Mouse (Mus musculus) lung, postnatal 0 days (tissue): ENCODE results near the gene Foxp3. TPM values are rescaled to one million over a fixed set of nuclear protein-coding genes. Genes with fewer than 3 reads are reported as not detected.

Experiments
- ATAC-seq: fragments of 200-750 bp; cut with Nextera tagmentation; 2 replicates; pipeline ENCODE4 v1.8.0; 2017; ENCODE audit warnings: moderate library complexity
- DNase-seq: peaks from one replicate; pipeline ENCODE4 v3.0.0-alpha.2; 2016; ENCODE audit warnings: low spot score
- H3K27ac ChIP-seq: fragments of 300-500 bp; sonication (generic); 2 replicates; pipeline ENCODE4 v1.5.1; 2014; ENCODE audit warnings: antibody characterized with exemption, mild to moderate bottlenecking, low read length, mixed read lengths
- H3K27me3 ChIP-seq: fragments of 300-500 bp; sonication (generic); replicated peaks from 2 replicates; pipeline ENCODE4 v1.6.1; 2014; ENCODE audit warnings: low read length, mixed read lengths; ENCODE audit not compliant: insufficient read depth
- H3K36me3 ChIP-seq: fragments of 300-500 bp; sonication (generic); 2 replicates; pipeline ENCODE4 v1.6.1; 2014; ENCODE audit warnings: low read length, mixed read lengths; ENCODE audit not compliant: insufficient read depth
- H3K4me1 ChIP-seq: fragments of 300-500 bp; sonication (generic); 2 replicates; pipeline ENCODE4 v1.6.1; 2014; ENCODE audit warnings: antibody characterized with exemption, low read depth, low read length, mixed read lengths; ENCODE audit not compliant: insufficient read depth
- H3K4me2 ChIP-seq: fragments of 300-500 bp; sonication (generic); replicated peaks from 2 replicates; pipeline ENCODE4 v1.6.1; 2014; ENCODE audit warnings: low read depth, mild to moderate bottlenecking, low read length, moderate library complexity, mixed read lengths
- H3K4me3 ChIP-seq: fragments of 300-500 bp; sonication (generic); 2 replicates; pipeline ENCODE4 v1.5.1; 2014; ENCODE audit warnings: low read depth, low read length
- H3K9ac ChIP-seq: fragments of 300-500 bp; sonication (generic); replicated peaks from 2 replicates; pipeline ENCODE4 v1.6.1; 2014; ENCODE audit warnings: low read depth, mild to moderate bottlenecking
- H3K9me3 ChIP-seq: fragments of 300-500 bp; sonication (generic); 2 replicates; pipeline ENCODE4 v1.6.1; 2016; ENCODE audit warnings: low read length, mixed read lengths
- CTCF ChIP-seq: IDR thresholded peaks from 2 replicates; pipeline ENCODE4 v1.5.1; 2016; ENCODE audit warnings: antibody characterized with exemption, mild to moderate bottlenecking
- EP300 ChIP-seq: IDR thresholded peaks from 2 replicates; pipeline ENCODE4 v1.6.1; 2016; ENCODE audit warnings: antibody characterized with exemption, mild to moderate bottlenecking, control low read depth
- WGBS: fragments of 180-500 bp; shearing (Covaris S2); extraction: QIAGEN DNeasy Blood & Tissue Kit; methylation state at CpG from one replicate; pipeline ENCODE4 v1.1.7; 2014; 5-methylcytosine and 5-hydroxymethylcytosine counted together
- polyA plus RNA-seq: library from polyadenylated mRNA; unstranded; fragments of >200 nt; fragmentation: Nextera tagmentation; extraction: Ambion mirVana; gene quantifications from 2 replicates; pipeline ENCODE4 v1.2.1, GENCODE M21; 2015

The Foxp3 gene
- polyA plus RNA-seq, 1 experiment from 2014 or later: 0.20 TPM

DNA sequence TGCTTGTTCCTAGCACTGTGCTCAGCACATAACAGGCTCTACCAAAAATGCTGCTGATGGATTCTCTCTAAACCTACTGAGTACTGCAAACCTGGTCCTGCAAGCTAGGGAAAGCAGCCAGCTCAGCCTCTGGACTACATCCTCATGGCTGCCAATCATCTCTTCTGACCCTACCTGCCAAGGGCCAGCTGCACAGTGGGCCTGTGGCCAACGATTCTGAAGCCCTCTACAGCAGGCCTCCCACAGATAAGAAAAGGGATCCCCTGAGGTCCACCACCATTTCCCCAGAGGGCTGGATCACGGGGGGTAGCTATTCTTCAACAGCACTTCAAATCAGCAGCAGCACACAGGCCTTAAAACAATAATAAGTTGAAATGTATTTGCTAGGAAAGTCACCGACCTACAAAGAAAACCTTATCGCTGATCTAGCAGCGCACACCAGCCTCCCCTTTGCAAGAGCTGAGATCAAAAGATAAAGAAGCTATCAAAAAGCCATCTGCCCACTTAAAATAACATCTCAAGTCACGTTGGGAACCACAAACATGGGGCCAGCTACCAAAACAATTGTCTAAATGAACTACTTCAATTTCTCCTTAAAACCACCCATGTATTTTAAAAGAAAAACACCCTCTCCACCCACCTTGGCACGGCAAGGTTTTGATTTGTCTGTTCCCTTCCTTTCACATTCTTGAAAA is 2.8 kb upstream of the Foxp3 start:
- no peaks in the 10 kb centered on the region for H3K36me3 ChIP-seq
- DNase-seq (no peak), ATAC-seq (no peak)
- no peaks in the 10 kb centered on the region for H3K9me3 ChIP-seq
- WGBS: 42% methylated on average over 7 of the region's 7 CpGs
- H3K27ac ChIP-seq: no peak overlapping the region
- no peaks in the 10 kb centered on the region for H3K27me3 ChIP-seq
- no peak for TF ChIP-seq EP300
- TF ChIP-seq CTCF: no peak
- H3K4me1 ChIP-seq: no peaks in the 10 kb centered on the region
- H3K9ac ChIP-seq: no peak overlapping the region
- no peak overlapping the region for H3K4me3 ChIP-seq
- H3K4me2 ChIP-seq: no peak overlapping the region

GRCm38 (mm10) chrX:7571565-7572136 is 1.8 kb upstream of the Foxp3 start:
- no peak for TF ChIP-seq EP300
- Histone ChIP-seq H3K4me2 (no peak overlapping the region), H3K4me3 (no peak overlapping the region), H3K9ac (no peak overlapping the region), H3K36me3 (no peaks in the 10 kb centered on the region), H3K9me3 (no peaks in the 10 kb centered on the region), H3K27ac (no peak overlapping the region), H3K4me1 (no peaks in the 10 kb centered on the region), H3K27me3 (no peaks in the 10 kb centered on the region)
- 81% methylated on average over 9 of the region's 9 CpGs for WGBS
- DNase-seq (no peak), ATAC-seq (no peak)

GRCm38 (mm10) chrX:7572466-7572865 is 978 bp upstream of the Foxp3 start:
- Histone ChIP-seq H3K9ac (no peak overlapping the region), H3K27ac (no peak overlapping the region), H3K4me2 (no peak overlapping the region), H3K4me1 (no peaks in the 10 kb centered on the region), H3K27me3 (no peaks in the 10 kb centered on the region), H3K9me3 (no peaks in the 10 kb centered on the region), H3K4me3 (no peak overlapping the region), H3K36me3 (no peaks in the 10 kb centered on the region)
- WGBS: 67% methylated on average over 10 of the region's 10 CpGs
- DNase-seq: no peak
- no peak for ATAC-seq
- TF ChIP-seq EP300: no peak
- TF ChIP-seq CTCF: no peak

DNA sequence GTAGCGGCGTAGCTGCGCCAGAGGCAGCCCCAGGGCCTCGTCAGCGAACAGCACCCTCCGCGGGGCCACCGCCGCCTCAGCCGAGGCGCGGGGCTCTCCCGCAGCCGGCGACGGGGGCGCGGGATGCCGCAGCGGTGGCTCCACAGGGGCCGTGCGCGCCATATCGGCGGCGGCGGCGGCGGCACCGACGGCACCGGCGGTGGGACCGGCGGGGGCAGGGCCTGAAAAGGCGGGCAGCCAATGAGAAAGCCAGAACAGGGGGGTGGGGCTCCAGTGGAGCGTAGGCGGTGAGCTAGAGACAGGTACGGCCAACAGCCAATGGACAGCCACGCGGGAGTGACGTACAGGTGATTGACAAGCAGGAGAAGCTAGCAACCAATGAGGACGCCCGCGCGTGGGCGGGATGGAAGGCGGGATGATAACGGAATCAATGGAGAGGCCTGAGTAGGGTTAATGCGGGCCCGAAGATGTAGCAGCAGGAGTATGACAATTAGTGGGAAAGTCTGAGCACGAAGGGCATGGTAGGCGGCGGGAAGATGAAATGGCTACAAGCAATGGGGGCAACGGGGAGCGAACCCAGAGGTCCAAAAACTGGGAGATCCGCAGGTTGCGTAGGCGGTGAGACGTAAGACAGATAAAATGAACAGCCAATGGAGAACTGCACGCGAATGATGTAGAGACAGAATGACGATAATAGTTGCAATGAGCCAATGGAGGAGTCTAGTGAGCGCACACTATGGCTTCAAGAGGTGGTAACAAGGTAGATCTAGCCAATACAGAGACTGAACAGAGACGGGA is 842 bp downstream of the Foxp3 start, which contains the start of gene Ppp1r3f:
TSS of gene Ppp1r3f (minus strand) at position 197 of the 798 bp plus-strand sequence.
- WGBS: 18% methylated on average over 33 of the region's 65 CpGs
- peak within 1 kb of the TSS; percentile 57 for H3K4me3 ChIP-seq
- H3K27me3 ChIP-seq: no peaks in the 10 kb centered on the region
- peak within 1 kb of the TSS; percentile 82 for H3K27ac ChIP-seq
- peak within 1 kb of the TSS; percentile 43; the same call in 1 of the 2 replicates for H3K9ac ChIP-seq
- TF ChIP-seq CTCF: no peak
- TF ChIP-seq EP300: no peak
- H3K36me3 ChIP-seq: no peaks in the 10 kb centered on the region
- H3K9me3 ChIP-seq: no peaks in the 10 kb centered on the region
- DNase-seq: peak; percentile 93
- ATAC-seq: peak; percentile 99
- H3K4me1 ChIP-seq: no peaks in the 10 kb centered on the region
- peak within 1 kb of the TSS; percentile 61 for H3K4me2 ChIP-seq

DNA sequence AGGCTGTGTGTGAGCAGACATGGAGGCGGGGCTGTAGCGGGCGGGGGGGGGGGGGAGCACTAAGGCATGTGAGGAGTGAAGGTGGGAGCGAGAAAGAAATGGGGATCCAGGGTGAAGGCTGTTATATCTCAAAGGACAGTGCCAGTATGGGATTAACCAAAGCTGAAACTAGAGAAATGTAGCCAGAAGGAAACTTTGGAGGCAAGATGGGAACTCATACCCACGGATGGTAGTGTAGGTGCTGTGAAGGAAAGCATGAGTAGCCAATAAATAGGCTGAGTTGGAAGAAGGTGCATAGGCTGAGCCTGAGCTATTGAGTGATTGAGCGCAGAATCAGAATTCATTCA is 1.4 kb downstream of the Foxp3 start:
- 40% methylated on average over 2 of the region's 6 CpGs for WGBS
- no peak overlapping the region for H3K9ac ChIP-seq
- H3K27me3 ChIP-seq: no peaks in the 10 kb centered on the region

DNA sequence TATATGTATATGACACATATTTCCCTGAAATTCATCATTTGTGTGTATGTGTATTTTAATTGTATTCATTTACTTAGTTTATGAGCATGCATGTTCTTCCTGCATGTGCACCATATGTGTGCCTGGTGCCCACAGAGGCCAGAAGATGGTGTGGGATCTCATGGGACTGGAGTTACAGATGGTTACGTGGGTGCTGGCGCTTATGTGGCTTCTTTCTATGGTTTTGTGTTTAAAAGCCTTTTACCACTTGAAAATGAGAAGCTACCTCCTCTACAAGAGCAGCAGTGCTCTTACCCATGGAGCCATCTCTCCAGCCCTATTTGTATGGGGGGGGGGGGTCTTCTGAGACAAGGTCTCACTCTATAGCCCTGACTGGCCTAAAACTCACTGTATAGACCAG is 7.7 kb downstream of the Foxp3 start:
- Histone ChIP-seq H3K27me3 (no peaks in the 10 kb centered on the region), H3K4me1 (no peaks in the 10 kb centered on the region), H3K36me3 (no peaks in the 10 kb centered on the region), H3K9ac (no peak overlapping the region), H3K4me2 (no peak overlapping the region), H3K9me3 (no peaks in the 10 kb centered on the region), H3K4me3 (no peak overlapping the region), H3K27ac (no peak overlapping the region)
- no peak for ATAC-seq
- no peak for TF ChIP-seq EP300
- no peak for TF ChIP-seq CTCF
- WGBS: 95% methylated on average over 2 of the region's 2 CpGs
- no peak for DNase-seq

More for the DNA sequence above, 1.4 kb downstream of the Foxp3 start:
- H3K4me1 ChIP-seq: no peaks in the 10 kb centered on the region
- DNase-seq (no peak), ATAC-seq (no peak)
- TF ChIP-seq EP300 (no peak), CTCF (no peak)
- H3K9me3 ChIP-seq: no peaks in the 10 kb centered on the region
- no peak overlapping the region for H3K27ac ChIP-seq
- no peak overlapping the region; the same call in 1 of the 2 replicates for H3K4me3 ChIP-seq
- H3K36me3 ChIP-seq: no peaks in the 10 kb centered on the region
- peak overlapping the region; percentile 61 for H3K4me2 ChIP-seq
